Comparison of ENCODE assay signal across 8 mouse cellular contexts in genomic region chr1:86046833-86047563, GRCm38 (mm10). TPM values are rescaled to one million over a fixed set of nuclear protein-coding genes. Genes with fewer than 3 reads are reported as not detected.
DNase-seq lines count a peak whose midpoint lies in the region; ATAC-seq and TF ChIP-seq lines count a peak whose summit lies in the region.

No protein-coding gene starts in this region.

- WGBS in heart, embryonic 13.5 days: 12% methylated on average over 24 of the region's 24 CpGs
- WGBS in hindbrain, embryonic 15.5 days: 10% methylated on average over 24 of the region's 24 CpGs
- 9% methylated on average over 24 of the region's 24 CpGs for WGBS in midbrain, embryonic 12.5 days

- H3K27ac ChIP-seq in heart, embryonic 13.5 days (replicated peaks): no peak overlapping the region
- H3K27ac ChIP-seq in cortical plate, adult 2 months (ENCODE audit: insufficient read depth, low read length): no peak overlapping the region
- H3K27ac ChIP-seq in hindbrain, embryonic 15.5 days (replicated peaks): peak overlapping the region; percentile 58
- H3K27ac ChIP-seq in midbrain, embryonic 12.5 days (replicated peaks): no peak overlapping the region

- peaks cover 22% of the 10 kb centered on the region for H3K4me1 ChIP-seq in heart, embryonic 13.5 days
- no peaks in the 10 kb centered on the region; the same call in 1 of the 2 replicates for H3K4me1 ChIP-seq in cortical plate, adult 2 months (ENCODE audit: control insufficient read depth, insufficient read depth, low read length)
- H3K4me1 ChIP-seq in hindbrain, embryonic 15.5 days (replicated peaks): peaks cover 15% of the 10 kb centered on the region
- H3K4me1 ChIP-seq in midbrain, embryonic 12.5 days: peaks cover 11% of the 10 kb centered on the region

- no peaks in the 10 kb centered on the region for H3K36me3 ChIP-seq in heart, embryonic 13.5 days
- no peaks in the 10 kb centered on the region for H3K36me3 ChIP-seq in hindbrain, embryonic 15.5 days
- H3K36me3 ChIP-seq in midbrain, embryonic 12.5 days: no peaks in the 10 kb centered on the region

- H3K4me3 ChIP-seq in heart, embryonic 13.5 days: peak overlapping the region; percentile 64
- peak overlapping the region; percentile 63 for H3K4me3 ChIP-seq in cortical plate, adult 2 months (ENCODE audit: insufficient read depth, low read length)
- peak overlapping the region; percentile 64 for H3K4me3 ChIP-seq in hindbrain, embryonic 15.5 days
- H3K4me3 ChIP-seq in midbrain, embryonic 12.5 days: peak overlapping the region; percentile 60; the same call in 1 of the 2 replicates

- no peak for DNase-seq in heart, adult 9 months (ENCODE audit: low spot score in 2 of 2)
- no peak for DNase-seq in cerebellum, adult 9-10 months
- DNase-seq in layer of hippocampus, adult 8-10 months (ENCODE audit: low spot score in 2 of 2): no peak
- DNase-seq in left cerebral cortex, adult 9 months (ENCODE audit: low spot score in 2 of 2): no peak

- peaks cover 66% of the 10 kb centered on the region for H3K27me3 ChIP-seq in heart, embryonic 13.5 days (replicated peaks)
- H3K27me3 ChIP-seq in hindbrain, embryonic 15.5 days: peaks cover 33% of the 10 kb centered on the region
- peaks cover 61% of the 10 kb centered on the region for H3K27me3 ChIP-seq in midbrain, embryonic 12.5 days

- H3K9me3 ChIP-seq in heart, embryonic 13.5 days: no peaks in the 10 kb centered on the region; the same call in 1 of the 2 replicates
- no peaks in the 10 kb centered on the region for H3K9me3 ChIP-seq in hindbrain, embryonic 15.5 days
- H3K9me3 ChIP-seq in midbrain, embryonic 12.5 days: no peaks in the 10 kb centered on the region

- TF ChIP-seq POLR2A in cortical plate, adult 2 months (IDR thresholded peaks at IDR 0.05; ENCODE audit: extremely low read depth, insufficient read depth, low read length): no peak

- H3K9ac ChIP-seq in heart, embryonic 13.5 days: peak overlapping the region; percentile 79
- H3K9ac ChIP-seq in hindbrain, embryonic 15.5 days: peak overlapping the region; percentile 66; the same call in 1 of the 2 replicates
- no peak overlapping the region for H3K9ac ChIP-seq in midbrain, embryonic 12.5 days (replicated peaks)

- peak overlapping the region; percentile 98 for H3K4me2 ChIP-seq in heart, embryonic 13.5 days
- peak overlapping the region; percentile 94 for H3K4me2 ChIP-seq in hindbrain, embryonic 15.5 days
- H3K4me2 ChIP-seq in midbrain, embryonic 12.5 days (replicated peaks): peak overlapping the region; percentile 99

- TF ChIP-seq CTCF in cortical plate, adult 2 months (IDR thresholded peaks at IDR 0.05; ENCODE audit: extremely low read depth, insufficient read depth, low read length): no peak

- ATAC-seq in heart, embryonic 13.5 days (ENCODE audit: extremely low read depth, insufficient number of reproducible peaks, low FRiP score, low TSS enrichment): no peak
- no peak for ATAC-seq in hindbrain, embryonic 15.5 days (ENCODE audit: low FRiP score, low read depth)
- ATAC-seq in midbrain, embryonic 12.5 days (ENCODE audit: low FRiP score, low read depth): no peak

RNA-seq across cellular contexts. Expression of gene 2810459M11Rik, which starts 1.3 kb away (rescaled TPM):
- polyA plus RNA-seq in heart, embryonic 13.5 days (2015; fragmentation: Nextera tagmentation; extraction: Ambion mirVana): 0.67 and 0.89 TPM in 2 replicates
- 11.1 and 11.3 TPM in 2 replicates for polyA plus RNA-seq in cortical plate, adult 2 months (2012; rRNA removed)
- 10.8 and 14.3 TPM in 2 replicates for polyA plus RNA-seq in hindbrain, embryonic 15.5 days (2015; fragmentation: Nextera tagmentation; extraction: Ambion mirVana)
- 0.20 and 0.48 TPM in 2 replicates for polyA plus RNA-seq in midbrain, embryonic 12.5 days (2016; fragmentation: Nextera tagmentation; extraction: Ambion mirVana)
- total RNA-seq in layer of hippocampus, adult 8-10 months (2022): 10 to 100 TPM; 12.6 to 22.3 (median 17.2) TPM

RNA-seq across cellular contexts. Expression of gene Psmd1, which starts 17.2 kb away (rescaled TPM):
- 126 and 140 TPM in 2 replicates for polyA plus RNA-seq in heart, embryonic 13.5 days (2015; fragmentation: Nextera tagmentation; extraction: Ambion mirVana)
- polyA plus RNA-seq in cortical plate, adult 2 months (2012; rRNA removed): 72.1 and 72.5 TPM in 2 replicates
- 181 and 185 TPM in 2 replicates for polyA plus RNA-seq in hindbrain, embryonic 15.5 days (2015; fragmentation: Nextera tagmentation; extraction: Ambion mirVana)
- polyA plus RNA-seq in midbrain, embryonic 12.5 days (2016; fragmentation: Nextera tagmentation; extraction: Ambion mirVana): 195 and 207 TPM in 2 replicates
- total RNA-seq in layer of hippocampus, adult 8-10 months (2022): 100 to 1,000 TPM; 117 to 122 (median 118) TPM

RNA-seq across cellular contexts. Expression of gene Spata3, which starts 30.4 kb away (rescaled TPM):
- not detected in 2 replicates for polyA plus RNA-seq in heart, embryonic 13.5 days (2015; fragmentation: Nextera tagmentation; extraction: Ambion mirVana)
- 1.5 and 2.0 TPM in 2 replicates for polyA plus RNA-seq in cortical plate, adult 2 months (2012; rRNA removed)
- polyA plus RNA-seq in hindbrain, embryonic 15.5 days (2015; fragmentation: Nextera tagmentation; extraction: Ambion mirVana): 0.32 and 0.87 TPM in 2 replicates
- 0.17 TPM in 1 of 2 replicates, not detected in the other for polyA plus RNA-seq in midbrain, embryonic 12.5 days (2016; fragmentation: Nextera tagmentation; extraction: Ambion mirVana)
- total RNA-seq in layer of hippocampus, adult 8-10 months (2022): 1 to 10 TPM; 1.1 to 1.7 (median 1.3) TPM
